Mouse (Mus musculus): ENCODE measurements around the gene Fbp2. TPM values are rescaled to one million over a fixed set of nuclear protein-coding genes. Genes with fewer than 3 reads are reported as not detected.

The Fbp2 gene
- not detected in 2 replicates for polyA plus RNA-seq (2016; fragmentation: Nextera tagmentation; extraction: Ambion mirVana)

DNA sequence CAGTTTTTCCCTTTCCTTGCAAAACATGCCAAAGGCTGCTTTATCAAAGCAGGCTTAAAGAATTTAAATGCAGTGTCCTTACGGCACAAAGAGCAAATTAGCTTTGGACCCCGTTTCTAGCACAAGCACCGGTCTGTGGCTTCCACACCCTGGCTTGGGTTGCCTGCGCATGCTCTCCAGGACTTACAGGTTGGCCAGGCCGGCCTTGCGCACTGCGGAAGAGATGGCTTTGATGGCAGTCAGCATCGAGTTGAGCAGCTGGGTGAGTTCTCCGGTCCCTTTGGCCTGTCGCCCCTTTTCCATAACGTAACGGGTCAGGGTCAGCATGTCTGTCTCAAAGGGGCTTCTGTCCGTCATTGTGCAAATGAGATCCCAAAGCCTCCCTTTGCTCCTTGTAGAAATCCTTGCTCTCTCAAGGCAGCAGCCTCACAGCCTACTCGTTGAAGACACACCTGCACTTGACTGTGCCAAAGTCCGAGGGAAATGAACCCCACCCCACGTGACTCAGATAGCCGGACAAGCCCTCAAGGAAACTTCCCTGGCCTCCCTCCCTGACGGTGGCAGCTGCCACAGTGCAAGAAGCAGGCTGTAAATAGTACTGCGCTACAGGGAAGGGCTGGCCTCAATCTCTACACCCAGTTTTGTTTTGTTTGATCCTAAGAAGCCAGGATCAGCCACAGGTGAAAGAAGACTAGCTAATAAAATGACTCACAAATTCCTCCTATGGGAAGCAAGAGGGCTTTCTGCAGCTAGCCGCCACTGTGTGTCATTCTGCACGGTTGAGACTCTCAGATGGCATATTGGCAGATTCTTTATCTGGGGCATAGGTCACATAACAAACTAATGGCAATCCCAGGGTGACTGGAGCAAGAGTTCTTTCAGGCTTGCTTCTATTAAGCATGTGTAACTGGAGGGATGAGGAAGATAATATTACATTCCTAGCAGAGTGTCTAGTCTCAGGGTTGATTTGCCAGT is at the start of gene Fbp2:
TSS of gene Fbp2 (minus strand) at position 482 of the 975 bp plus-strand sequence.
- H3K4me3 ChIP-seq = no peak within 1 kb of the TSS
- peaks cover 3% of the 10 kb centered on the region; the same call in 1 of the 2 replicates for H3K4me1 ChIP-seq
- no peaks in the 10 kb centered on the region for H3K36me3 ChIP-seq
- no peaks in the 10 kb centered on the region for H3K9me3 ChIP-seq
- no peaks in the 10 kb centered on the region for H3K27me3 ChIP-seq (replicated peaks)
- no peak for ATAC-seq (ENCODE audit: low FRiP score, low read depth)
- H3K9ac ChIP-seq = no peak within 1 kb of the TSS
- H3K4me2 ChIP-seq (replicated peaks) = no peak within 1 kb of the TSS
- 76% methylated on average over 21 of the region's 21 CpGs for WGBS
- H3K27ac ChIP-seq = no peak within 1 kb of the TSS

DNA sequence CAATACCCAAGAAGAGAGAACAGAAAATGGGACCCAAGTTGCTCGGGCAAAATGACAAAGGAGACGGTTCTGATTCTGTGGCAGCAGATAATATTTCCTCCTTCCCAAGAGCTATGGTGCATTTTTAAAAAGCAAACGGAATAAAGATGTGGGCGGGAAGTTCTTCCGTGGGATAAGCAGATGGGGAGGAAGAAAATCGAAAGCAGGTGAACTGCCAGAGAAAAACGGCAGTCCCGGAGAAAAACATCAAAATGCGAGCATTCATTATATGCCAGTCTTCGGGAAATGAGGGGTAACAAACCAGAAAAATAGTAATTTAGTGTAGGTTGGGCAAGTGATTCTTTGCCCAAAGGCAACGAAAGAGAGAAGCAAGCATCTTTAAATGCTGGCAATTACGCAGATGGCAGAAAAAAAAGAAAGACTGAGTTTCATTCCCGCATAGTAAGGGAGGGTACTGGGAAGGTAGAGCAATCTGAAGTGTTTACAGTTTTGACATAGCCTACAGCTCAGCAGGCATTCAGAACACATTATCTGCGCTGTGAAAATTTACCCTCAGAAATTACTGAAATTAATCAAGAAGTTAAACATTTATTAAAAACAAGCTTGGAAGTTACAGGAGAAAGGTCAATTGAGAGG is 49.4 kb upstream of the Fbp2 start:
- H3K27ac ChIP-seq = no peak overlapping the region
- H3K4me3 ChIP-seq = no peak overlapping the region
- H3K9ac ChIP-seq = no peak overlapping the region
- H3K36me3 ChIP-seq = no peaks in the 10 kb centered on the region
- H3K4me1 ChIP-seq = peaks cover 6% of the 10 kb centered on the region
- no peaks in the 10 kb centered on the region for H3K9me3 ChIP-seq
- H3K27me3 ChIP-seq (replicated peaks) = no peaks in the 10 kb centered on the region
- 69% methylated on average over 14 of the region's 14 CpGs for WGBS
- peak overlapping the region; percentile 34; the same call in 1 of the 2 replicates for H3K4me2 ChIP-seq (replicated peaks)
- ATAC-seq (ENCODE audit: low FRiP score, low read depth) = no peak

DNA sequence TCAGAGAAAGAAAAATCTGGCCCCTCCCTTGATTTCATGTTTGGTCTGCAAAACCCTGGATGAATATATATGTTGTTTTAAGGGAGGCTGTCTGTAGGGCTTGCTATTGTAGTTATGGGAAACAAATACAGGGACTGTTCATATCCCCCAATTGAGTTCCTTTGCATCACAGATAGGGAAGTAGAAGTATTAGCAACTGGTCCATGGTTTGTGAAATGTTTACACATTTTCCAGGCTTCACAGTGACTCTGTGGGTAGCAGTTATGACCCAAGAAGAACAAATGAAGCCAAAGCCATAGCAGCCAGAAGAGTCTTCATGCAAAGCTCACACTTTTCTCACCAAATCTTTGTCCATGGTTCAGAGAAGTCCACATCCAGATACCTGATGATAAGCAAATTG is 42.9 kb upstream of the Fbp2 start:
- Histone ChIP-seq H3K27me3 (replicated peaks) (no peaks in the 10 kb centered on the region), H3K4me1 (no peaks in the 10 kb centered on the region), H3K9me3 (no peaks in the 10 kb centered on the region), H3K4me3 (no peak overlapping the region), H3K4me2 (replicated peaks) (no peak overlapping the region), H3K36me3 (no peaks in the 10 kb centered on the region), H3K9ac (no peak overlapping the region), H3K27ac (no peak overlapping the region)
- ATAC-seq (ENCODE audit: low FRiP score, low read depth) = no peak

DNA sequence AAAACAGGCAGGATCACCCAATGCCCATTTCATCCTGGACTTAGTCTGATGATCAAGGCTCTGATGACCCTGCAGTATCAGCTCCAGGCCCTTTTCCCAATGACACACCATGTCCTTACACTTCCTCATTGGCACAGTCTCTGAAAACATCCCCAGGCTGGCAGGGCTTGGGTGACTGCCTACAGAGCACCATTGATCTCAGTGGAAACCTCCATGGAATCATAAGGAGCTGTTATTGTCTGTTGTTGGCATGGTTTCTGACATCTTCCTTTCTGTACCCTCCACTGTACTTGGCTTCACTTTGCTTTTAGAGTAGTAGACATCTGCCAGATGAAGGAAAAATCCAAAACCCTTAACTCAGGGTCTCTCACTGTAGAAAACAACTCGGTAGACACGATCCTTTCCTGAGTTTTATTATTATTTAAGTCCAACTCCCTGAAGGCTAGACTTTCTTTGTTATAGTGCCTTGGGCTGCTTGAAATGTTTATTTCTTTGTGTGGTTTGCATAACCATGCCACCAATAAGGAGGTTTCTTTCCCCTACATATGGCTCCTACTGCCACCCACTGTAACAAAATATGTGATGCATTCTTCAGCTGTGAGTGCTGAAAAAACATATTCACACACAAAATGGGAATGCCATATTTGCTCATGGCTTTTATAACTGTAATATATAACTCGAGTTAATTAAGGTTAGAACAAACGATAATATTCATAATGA is 39.9 kb upstream of the Fbp2 start:
- no peaks in the 10 kb centered on the region for H3K9me3 ChIP-seq
- no peak for ATAC-seq (ENCODE audit: low FRiP score, low read depth)
- H3K36me3 ChIP-seq = no peaks in the 10 kb centered on the region
- H3K27ac ChIP-seq = no peak overlapping the region
- no peak overlapping the region for H3K4me3 ChIP-seq
- H3K9ac ChIP-seq = no peak overlapping the region
- 84% methylated on average over 4 of the region's 4 CpGs for WGBS
- no peaks in the 10 kb centered on the region for H3K27me3 ChIP-seq (replicated peaks)
- no peak overlapping the region for H3K4me2 ChIP-seq (replicated peaks)
- no peaks in the 10 kb centered on the region for H3K4me1 ChIP-seq

DNA sequence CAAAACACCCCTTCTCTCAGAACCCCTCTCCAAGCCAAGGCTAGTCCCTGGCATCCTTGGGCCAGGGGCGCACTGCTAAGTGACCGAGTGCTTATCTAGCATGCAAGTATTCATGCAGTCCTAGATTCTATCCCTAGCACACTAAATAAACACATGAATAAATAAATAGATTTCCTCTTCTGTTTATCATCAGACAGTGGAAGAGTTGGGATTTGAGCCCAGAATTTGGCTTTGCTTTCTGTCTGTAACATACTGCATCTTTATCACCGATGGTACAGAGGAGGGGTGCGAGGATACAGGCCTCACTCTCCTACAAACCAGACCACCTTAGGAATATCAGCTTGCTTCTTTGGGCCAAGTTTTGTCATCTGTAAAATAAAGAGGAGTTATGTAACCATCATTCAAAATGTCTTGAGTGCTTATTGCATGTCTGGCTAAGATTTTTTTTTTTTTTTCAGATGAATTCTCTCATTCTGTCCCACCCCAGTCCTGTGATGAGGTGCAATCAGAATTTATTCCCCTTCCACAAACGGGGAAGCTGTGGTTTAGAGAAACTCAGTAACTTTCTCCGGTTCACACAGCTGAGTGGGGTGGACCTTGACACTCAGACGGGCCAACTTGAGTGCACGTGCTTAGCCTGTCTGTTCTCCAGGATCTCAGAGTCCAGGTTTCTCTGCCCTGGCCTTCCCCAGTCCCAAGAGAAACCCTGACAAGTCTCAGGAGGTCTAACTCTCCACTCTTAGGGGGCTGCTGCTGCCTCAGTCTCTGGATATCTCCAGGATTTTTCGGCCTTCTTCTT is 35.0 kb upstream of the Fbp2 start:
- ATAC-seq (ENCODE audit: low FRiP score, low read depth) = no peak
- H3K4me3 ChIP-seq = no peak overlapping the region
- H3K9me3 ChIP-seq = no peaks in the 10 kb centered on the region
- H3K9ac ChIP-seq = no peak overlapping the region
- no peaks in the 10 kb centered on the region; the same call in 1 of the 2 replicates for H3K4me1 ChIP-seq
- peaks cover 19% of the 10 kb centered on the region for H3K27me3 ChIP-seq (replicated peaks)
- WGBS = 87% methylated on average over 9 of the region's 9 CpGs
- no peaks in the 10 kb centered on the region for H3K36me3 ChIP-seq
- no peak overlapping the region for H3K4me2 ChIP-seq (replicated peaks)
- no peak overlapping the region for H3K27ac ChIP-seq

DNA sequence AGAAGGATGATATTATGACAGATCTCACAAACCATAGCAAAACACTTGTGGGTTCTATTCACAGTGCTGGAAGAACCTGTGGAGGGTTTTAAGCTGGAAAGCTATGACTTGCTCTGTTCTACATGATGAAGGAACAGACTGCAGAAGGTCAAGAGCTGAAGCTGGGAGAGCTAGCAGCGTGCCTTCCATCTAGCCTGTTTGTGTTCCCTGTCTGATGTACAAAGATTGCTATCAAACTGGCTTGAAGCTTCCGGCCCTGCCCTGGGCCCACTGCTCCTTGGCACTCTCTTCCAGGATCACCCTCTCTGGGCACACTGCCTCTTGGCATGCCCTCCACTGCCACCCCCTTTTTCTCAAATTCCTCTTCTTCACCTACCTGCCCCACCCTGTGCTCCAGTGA is 31.1 kb upstream of the Fbp2 start:
- H3K27ac ChIP-seq = no peak overlapping the region
- ATAC-seq (ENCODE audit: low FRiP score, low read depth) = no peak
- H3K9me3 ChIP-seq = no peaks in the 10 kb centered on the region
- no peak overlapping the region for H3K9ac ChIP-seq
- H3K4me2 ChIP-seq (replicated peaks) = no peak overlapping the region
- H3K4me3 ChIP-seq = no peak overlapping the region
- H3K27me3 ChIP-seq (replicated peaks) = peaks cover 35% of the 10 kb centered on the region
- 89% methylated on average over 2 of the region's 2 CpGs for WGBS
- no peaks in the 10 kb centered on the region for H3K36me3 ChIP-seq
- H3K4me1 ChIP-seq = peaks cover 7% of the 10 kb centered on the region

DNA sequence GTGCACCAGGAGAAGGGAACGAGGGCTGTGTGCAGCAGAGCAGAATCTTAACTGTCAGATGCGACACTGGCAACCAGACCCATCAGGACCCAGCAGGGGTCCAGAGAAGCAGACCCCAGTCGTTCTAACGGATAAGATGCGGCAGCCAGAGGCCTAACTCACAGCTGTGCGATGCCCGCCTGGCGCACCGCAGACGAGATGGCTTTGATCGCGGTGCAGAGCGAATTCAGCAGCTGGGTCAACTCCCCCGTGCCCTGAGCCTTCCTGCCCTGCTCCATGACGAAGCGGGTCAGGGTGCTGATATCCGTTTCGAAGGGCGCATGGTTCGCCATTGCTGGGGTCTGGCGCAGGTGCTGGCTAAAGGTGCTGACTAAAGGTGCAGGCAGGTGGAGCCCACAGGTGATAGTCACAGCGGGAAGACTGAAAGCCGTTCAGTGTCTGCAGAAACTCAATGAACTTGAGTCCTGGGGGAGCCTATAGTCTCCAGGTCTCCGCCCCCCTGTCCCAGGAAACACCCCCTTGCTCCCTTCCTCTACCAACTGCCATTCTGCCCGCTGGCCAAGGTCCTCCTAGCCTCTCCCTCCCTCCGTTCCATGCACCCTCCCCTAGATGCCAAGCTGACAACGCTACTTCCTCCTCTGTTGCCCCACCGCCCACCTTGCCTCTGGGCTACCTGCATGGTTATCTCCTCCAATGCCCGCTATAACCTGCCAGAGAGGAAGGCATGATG is 29.7 kb upstream of the Fbp2 start, which contains the start of gene Fbp1:
TSS of gene Fbp1 (minus strand) at position 571 of the 730 bp plus-strand sequence.
- Histone ChIP-seq H3K27me3 (replicated peaks) (peaks cover 35% of the 10 kb centered on the region), H3K4me3 (no peak within 1 kb of the TSS), H3K4me1 (peaks cover 7% of the 10 kb centered on the region), H3K36me3 (no peaks in the 10 kb centered on the region), H3K9ac (peak within 1 kb of the TSS; percentile 30; the same call in 1 of the 2 replicates), H3K9me3 (no peaks in the 10 kb centered on the region), H3K27ac (no peak within 1 kb of the TSS), H3K4me2 (replicated peaks) (peak within 1 kb of the TSS; percentile 52)
- 0 out of 2 replicates have a peak, but pooled peaks have one; percentile 13 for ATAC-seq (ENCODE audit: low FRiP score, low read depth)
- 4% methylated on average over 29 of the region's 29 CpGs for WGBS

DNA sequence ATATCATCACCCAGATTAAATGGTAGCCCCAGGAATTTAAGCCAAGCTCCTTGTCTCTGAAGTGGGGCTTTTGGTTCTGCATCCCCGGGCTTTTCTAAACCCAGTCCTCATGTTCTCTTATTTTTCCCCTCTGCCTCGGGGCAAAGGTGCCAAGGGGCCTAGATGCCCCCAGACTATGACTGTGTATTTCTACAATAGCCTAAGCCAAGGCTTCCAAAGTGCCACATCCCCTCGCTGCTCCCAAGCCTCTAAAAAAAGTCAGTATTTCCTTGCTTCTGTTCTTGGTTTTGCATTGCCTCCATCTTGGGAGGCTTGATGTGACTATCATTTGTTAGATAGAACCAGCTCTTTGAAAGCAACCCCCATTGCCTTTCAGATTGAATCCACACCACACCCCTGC is 26.3 kb upstream of the Fbp2 start:
- no peak overlapping the region for H3K4me2 ChIP-seq (replicated peaks)
- no peak for ATAC-seq (ENCODE audit: low FRiP score, low read depth)

DNA sequence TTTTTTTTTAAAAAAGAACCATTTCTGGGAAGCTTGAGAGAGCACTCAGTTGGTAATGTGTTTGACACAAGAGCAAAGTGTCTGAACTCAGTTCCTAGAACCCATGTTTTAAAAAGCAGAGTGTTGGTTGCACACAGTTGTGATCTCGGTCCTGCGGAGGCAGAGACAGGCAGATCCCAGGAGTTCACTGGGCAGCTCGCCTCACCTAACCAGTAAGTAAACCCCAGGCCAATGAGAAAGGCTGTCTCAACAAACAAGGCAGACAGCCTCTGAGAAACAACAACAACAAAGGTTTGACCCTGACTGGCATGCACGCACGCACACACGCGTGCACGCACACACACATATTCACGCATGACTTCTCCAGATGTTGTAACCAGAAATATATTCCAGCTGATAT is 25.7 kb upstream of the Fbp2 start:
- Histone ChIP-seq H3K9me3 (no peaks in the 10 kb centered on the region), H3K4me3 (no peak overlapping the region), H3K4me2 (replicated peaks) (no peak overlapping the region), H3K27ac (no peak overlapping the region), H3K9ac (no peak overlapping the region), H3K36me3 (no peaks in the 10 kb centered on the region), H3K4me1 (peaks cover 7% of the 10 kb centered on the region), H3K27me3 (replicated peaks) (peaks cover 23% of the 10 kb centered on the region)
- ATAC-seq (ENCODE audit: low FRiP score, low read depth) = no peak
- 92% methylated on average over 9 of the region's 9 CpGs for WGBS

More for the DNA sequence above, 26.3 kb upstream of the Fbp2 start:
- 85% methylated on average over 3 of the region's 3 CpGs for WGBS
- H3K4me1 ChIP-seq = peaks cover 7% of the 10 kb centered on the region
- H3K27ac ChIP-seq = no peak overlapping the region
- no peak overlapping the region for H3K9ac ChIP-seq
- no peak overlapping the region for H3K4me3 ChIP-seq
- no peaks in the 10 kb centered on the region for H3K36me3 ChIP-seq
- no peaks in the 10 kb centered on the region for H3K9me3 ChIP-seq
- H3K27me3 ChIP-seq (replicated peaks) = peaks cover 29% of the 10 kb centered on the region

DNA sequence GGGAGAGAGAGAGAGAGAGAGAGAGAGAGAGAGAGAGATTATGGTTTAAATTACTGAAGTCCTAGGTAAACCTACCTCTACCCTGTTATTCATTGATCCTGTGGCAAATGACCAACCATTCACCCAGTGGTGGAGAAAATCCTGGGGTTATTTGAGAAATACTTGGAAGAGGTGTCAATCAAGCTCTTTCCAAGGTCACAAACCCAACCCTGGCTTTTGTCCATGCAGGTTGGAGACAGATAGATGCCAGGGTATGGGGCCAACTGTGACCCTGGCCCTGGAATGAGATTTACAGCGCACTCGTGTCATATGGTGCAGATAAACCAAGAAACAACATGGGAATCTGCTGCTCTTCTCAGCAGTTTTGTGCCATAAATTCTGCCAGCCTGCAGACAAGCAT is 25.2 kb upstream of the Fbp2 start:
- no peak for ATAC-seq (ENCODE audit: low FRiP score, low read depth)
- H3K4me1 ChIP-seq = peaks cover 7% of the 10 kb centered on the region
- H3K9ac ChIP-seq = no peak overlapping the region
- no peak overlapping the region for H3K27ac ChIP-seq
- no peaks in the 10 kb centered on the region for H3K9me3 ChIP-seq
- 74% methylated on average over 2 of the region's 2 CpGs for WGBS
- no peaks in the 10 kb centered on the region for H3K36me3 ChIP-seq
- peaks cover 18% of the 10 kb centered on the region for H3K27me3 ChIP-seq (replicated peaks)
- no peak overlapping the region for H3K4me2 ChIP-seq (replicated peaks)
- no peak overlapping the region for H3K4me3 ChIP-seq

DNA sequence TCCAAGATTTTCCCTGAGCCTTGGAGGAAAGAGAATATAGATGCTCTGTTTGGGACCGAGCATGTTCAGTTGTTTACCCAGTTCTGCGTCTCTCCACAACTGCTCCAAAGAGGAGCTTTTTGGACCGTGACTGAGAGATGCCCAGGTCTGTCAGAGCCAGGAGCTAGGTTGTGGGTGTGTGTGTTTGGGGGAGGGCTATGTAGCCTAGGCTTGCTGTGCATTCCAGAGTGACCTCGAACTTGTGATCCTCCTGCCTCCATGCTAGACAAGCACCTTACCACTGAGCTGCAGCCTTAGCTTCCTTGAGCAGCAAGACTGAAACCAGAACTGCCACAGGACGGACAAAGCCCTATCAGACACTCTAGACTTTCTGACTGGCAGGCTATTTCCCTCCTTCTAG is 24.6 kb upstream of the Fbp2 start:
- 82% methylated on average over 5 of the region's 5 CpGs for WGBS
- H3K4me2 ChIP-seq (replicated peaks) = no peak overlapping the region
- peaks cover 3% of the 10 kb centered on the region for H3K4me1 ChIP-seq
- no peaks in the 10 kb centered on the region for H3K36me3 ChIP-seq
- H3K27me3 ChIP-seq (replicated peaks) = peaks cover 12% of the 10 kb centered on the region
- no peak for ATAC-seq (ENCODE audit: low FRiP score, low read depth)
- H3K4me3 ChIP-seq = no peak overlapping the region
- no peaks in the 10 kb centered on the region for H3K9me3 ChIP-seq
- no peak overlapping the region for H3K9ac ChIP-seq
- H3K27ac ChIP-seq = no peak overlapping the region

Measured in neural tube, embryonic 12.5 days (tissue).